Mouse (Mus musculus): ENCODE measurements around the gene Wdfy1. TPM values are rescaled to one million over a fixed set of nuclear protein-coding genes. Genes with fewer than 3 reads are reported as not detected.

Wdfy1 gene
- total RNA-seq, 2 experiments from 2014 or later = 37.9 to 39.1 TPM

DNA sequence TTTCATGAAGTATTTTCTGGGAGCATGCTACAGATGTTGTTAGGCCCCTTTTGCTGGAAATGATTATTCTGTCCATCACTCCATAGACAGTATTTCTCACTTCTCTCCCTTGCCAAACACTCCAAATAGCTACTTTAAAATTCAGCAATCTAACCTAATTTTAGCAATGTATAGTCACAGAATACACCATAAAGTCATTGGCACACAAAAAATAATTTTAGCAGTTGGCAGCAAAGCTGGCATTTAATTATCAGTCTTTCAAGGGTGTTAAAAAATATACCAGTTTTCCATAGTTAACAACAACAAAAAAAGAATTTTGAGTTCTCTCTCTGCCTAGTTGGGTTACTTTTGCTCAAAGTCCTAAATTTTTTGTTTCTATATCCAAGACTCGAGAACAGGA lies 118.5 kb downstream of the Wdfy1 start:
- DNase-seq (ENCODE audit: low spot score in 2 of 2) = no peak

DNA sequence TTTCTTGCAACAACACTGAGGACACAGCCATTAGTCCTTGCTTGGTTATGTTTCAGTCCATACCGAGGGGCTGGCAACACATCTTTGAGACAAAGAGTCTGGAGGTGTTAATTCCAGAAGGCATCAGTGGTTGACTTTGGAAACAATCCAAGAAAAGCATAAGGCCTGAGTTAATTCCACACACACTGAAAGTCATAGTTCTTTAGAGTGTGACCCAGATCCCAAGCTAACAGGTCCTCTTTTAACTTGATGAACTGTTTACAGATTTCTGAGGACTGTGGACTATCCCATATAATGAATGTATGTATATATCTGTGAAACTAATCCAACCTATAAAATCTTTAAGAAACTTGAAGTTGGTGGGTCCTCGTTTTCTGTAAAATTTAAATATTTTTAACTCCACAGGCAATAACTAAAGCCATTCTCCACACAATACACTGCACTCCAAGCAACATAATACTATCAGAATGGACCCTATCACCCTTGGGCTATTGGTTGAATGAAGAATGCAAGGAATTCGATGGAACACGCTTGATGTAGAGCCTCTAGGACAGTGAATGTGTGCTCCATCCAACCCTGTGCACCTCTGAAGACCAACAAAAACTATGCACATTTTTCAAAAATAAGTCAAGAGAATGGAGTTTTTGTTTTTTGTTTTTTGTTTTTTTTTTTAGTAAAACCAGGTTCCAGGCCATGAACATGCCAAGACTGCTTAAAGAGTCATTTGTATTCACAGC lies 120.0 kb downstream of the Wdfy1 start:
- DNase-seq (ENCODE audit: low spot score in 2 of 2) = no peak

DNA sequence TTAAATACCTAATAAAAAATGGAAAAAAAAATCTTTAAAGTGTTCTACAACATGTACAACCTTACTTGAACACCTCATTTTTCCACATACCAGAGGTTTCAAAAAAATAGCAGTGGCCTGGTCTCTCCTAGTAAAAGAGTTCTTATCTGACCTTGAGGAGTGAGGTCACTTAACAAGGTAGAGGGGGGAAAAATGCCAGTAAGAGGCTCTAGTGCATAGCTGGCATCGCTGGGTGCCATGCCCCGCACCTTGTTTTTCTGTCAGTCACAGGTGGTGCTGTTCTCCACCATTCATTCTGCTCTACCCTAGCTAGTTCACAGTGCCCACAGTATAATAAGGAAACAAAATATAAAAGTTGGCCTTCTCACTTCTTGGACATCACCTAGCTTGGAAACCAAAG lies 121.0 kb downstream of the Wdfy1 start:
- DNase-seq (ENCODE audit: low spot score in 2 of 2) = no peak

Other genes with a start within 250 kb of the Wdfy1 start
- gene Ap1s3, start 104.2 kb downstream of the Wdfy1 start, total RNA-seq (2021) = 1 to 10 TPM; 1.4 to 3.3 TPM
- 10 to 100 TPM; 23.2 to 25.9 TPM for gene Mrpl44, start 125 bp downstream of the Wdfy1 start, total RNA-seq (2021)
- gene Serpine2, start 85.0 kb upstream of the Wdfy1 start, total RNA-seq (2021) = 100 to 1,000 TPM; 178 to 195 TPM

Measured in layer of hippocampus, postnatal 14 days (tissue).